In the genomic region with DNA sequence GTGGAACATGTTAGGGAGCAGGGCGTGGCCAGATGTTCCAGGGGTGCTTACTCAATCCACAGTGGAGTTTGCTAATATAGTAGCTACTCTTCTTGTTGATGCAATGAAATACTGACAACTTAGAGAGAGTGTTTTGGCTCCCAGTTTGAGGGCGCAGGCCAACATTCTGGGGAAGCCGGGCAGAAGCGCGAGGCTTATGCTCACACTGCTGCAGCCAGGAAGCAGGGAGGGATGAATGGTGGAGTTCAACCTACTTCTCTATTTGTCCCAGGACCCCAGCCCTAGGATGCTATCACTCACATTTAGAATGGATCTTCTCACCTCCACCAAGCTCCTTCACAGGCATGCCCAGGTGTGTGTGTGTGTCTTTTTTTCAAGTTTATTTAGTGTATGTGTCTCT, we compare ENCODE assay signal across 19 mouse cellular contexts. TPM values are rescaled to one million over a fixed set of nuclear protein-coding genes. Genes with fewer than 3 reads are reported as not detected.
DNase-seq lines count a peak whose midpoint lies in the region; ATAC-seq and TF ChIP-seq lines count a peak whose summit lies in the region.
"Had no signal": no experiment of that assay in that cellular context is flagged by ENCODE, and none has a peak within 500 bp of the region (broad histone marks: within the 10 kb centered on the region; RNA-seq: fewer than 3 reads in every experiment).

No protein-coding gene starts in this region.

- intact Hi-C loops in heart, postnatal 10 days (cut with DNase I): no loop called here
- intact Hi-C loops in left cerebral cortex, postnatal 14 days (cut with DNase I): no loop called here

- no peak overlapping the region for H3K27ac ChIP-seq in liver, embryonic 11.5 days (ENCODE audit: low read depth, low read length)
- H3K27ac ChIP-seq in liver, postnatal 0 days (ENCODE audit: low read depth): no peak overlapping the region
- no peak overlapping the region for H3K27ac ChIP-seq in limb, embryonic 11.5 days (replicated peaks; ENCODE audit: low read depth, low read length)
- H3K27ac ChIP-seq: embryonic facial prominence, embryonic 10.5 days; forebrain, embryonic 15.5 days; heart, embryonic 15.5 days; hindbrain, embryonic 15.5 days had no signal

- ATAC-seq in liver, embryonic 11.5 days (replicated peaks; ENCODE audit: low FRiP score): no peak
- ATAC-seq in liver, postnatal 0 days: no peak
- ATAC-seq in limb, embryonic 11.5 days (ENCODE audit: insufficient number of reproducible peaks, low FRiP score, low TSS enrichment, low read depth): no peak
- ATAC-seq: forebrain, embryonic 15.5 days had no signal

- WGBS in liver, embryonic 11.5 days: 92% methylated on average over 5 of the region's 5 CpGs
- WGBS in liver, postnatal 0 days (ENCODE audit: insufficient replicate concordance): 97% methylated on average over 5 of the region's 5 CpGs
- WGBS in limb, embryonic 11.5 days: 95% methylated on average over 5 of the region's 5 CpGs

- no peaks in the 10 kb centered on the region for H3K9me3 ChIP-seq in liver, embryonic 11.5 days (ENCODE audit: control insufficient read depth, low read length)
- H3K9me3 ChIP-seq in liver, postnatal 0 days (ENCODE audit: low read length): no peaks in the 10 kb centered on the region
- H3K9me3 ChIP-seq in limb, embryonic 11.5 days (ENCODE audit: control insufficient read depth, low read length): no peaks in the 10 kb centered on the region
- H3K9me3 ChIP-seq: embryonic facial prominence, embryonic 10.5 days; forebrain, embryonic 15.5 days; heart, embryonic 15.5 days; hindbrain, embryonic 15.5 days had no signal

- DNase-seq in heart, adult 11 months: peak; percentile 70
- no peak for DNase-seq in heart, postnatal 10 days
- DNase-seq in liver, embryonic 11.5 days (ENCODE audit: low spot score): peak; percentile 27
- DNase-seq in liver, postnatal 0 days: no peak
- DNase-seq in adipocyte (ENCODE audit: low spot score): peak; percentile 16
- peak; percentile 14 for DNase-seq in limb, embryonic 11.5 days (ENCODE audit: low spot score)
- no peak for DNase-seq in left cerebral cortex, postnatal 14 days (ENCODE audit: low spot score in 2 of 2)
- DNase-seq: adrenal gland, postnatal 25 days; cerebellum, adult 2 months; cerebellum, postnatal 10 days; gastrocnemius, postnatal 36 days; heart, adult 18-20 months; heart, postnatal 36 days had no signal

- no peak for TF ChIP-seq EP300 in liver, postnatal 0 days (IDR thresholded peaks at IDR 0.05; ENCODE audit: low read depth)

- H3K27me3 ChIP-seq in liver, embryonic 11.5 days (replicated peaks; ENCODE audit: control insufficient read depth, insufficient read depth, low read length): no peaks in the 10 kb centered on the region
- H3K27me3 ChIP-seq in liver, postnatal 0 days (ENCODE audit: insufficient read depth, low read length): no peaks in the 10 kb centered on the region
- no peaks in the 10 kb centered on the region for H3K27me3 ChIP-seq in limb, embryonic 11.5 days (ENCODE audit: control insufficient read depth, insufficient read depth, low read length)
- H3K27me3 ChIP-seq: CH12.LX; forebrain, embryonic 15.5 days; heart, embryonic 15.5 days; hindbrain, embryonic 15.5 days had no signal

- no peaks in the 10 kb centered on the region for H3K36me3 ChIP-seq in liver, embryonic 11.5 days (ENCODE audit: control insufficient read depth, insufficient read depth, low read length)
- H3K36me3 ChIP-seq in liver, postnatal 0 days (replicated peaks; ENCODE audit: insufficient read depth, low read length): no peaks in the 10 kb centered on the region
- H3K36me3 ChIP-seq in limb, embryonic 11.5 days (ENCODE audit: control insufficient read depth, insufficient read depth, low read length): no peaks in the 10 kb centered on the region
- H3K36me3 ChIP-seq: forebrain, embryonic 15.5 days; hindbrain, embryonic 15.5 days had no signal

- TF ChIP-seq CTCF in liver, postnatal 0 days (IDR thresholded peaks at IDR 0.05; ENCODE audit: low read depth): no peak

- H3K4me3 ChIP-seq in liver, embryonic 11.5 days (ENCODE audit: low read depth, low read length): no peak overlapping the region
- no peak overlapping the region for H3K4me3 ChIP-seq in liver, postnatal 0 days (ENCODE audit: low read depth, low read length)
- H3K4me3 ChIP-seq in limb, embryonic 11.5 days (ENCODE audit: low read depth, low read length): no peak overlapping the region
- H3K4me3 ChIP-seq: embryonic facial prominence, embryonic 10.5 days; forebrain, embryonic 15.5 days; heart, embryonic 15.5 days; hindbrain, embryonic 15.5 days had no signal

- H3K4me2 ChIP-seq in liver, embryonic 11.5 days: no peak overlapping the region
- H3K4me2 ChIP-seq in liver, postnatal 0 days (ENCODE audit: low read depth, low read length): no peak overlapping the region
- H3K4me2 ChIP-seq in limb, embryonic 11.5 days (ENCODE audit: low read depth, severe bottlenecking): no peak overlapping the region
- H3K4me2 ChIP-seq: forebrain, embryonic 15.5 days; heart, embryonic 11.5 days; heart, embryonic 15.5 days; hindbrain, embryonic 15.5 days had no signal

- H3K9ac ChIP-seq in liver, embryonic 11.5 days (ENCODE audit: low read depth, low read length): no peak overlapping the region
- no peak overlapping the region for H3K9ac ChIP-seq in liver, postnatal 0 days (replicated peaks)
- H3K9ac ChIP-seq in limb, embryonic 11.5 days (ENCODE audit: low read length): no peak overlapping the region
- H3K9ac ChIP-seq: forebrain, embryonic 15.5 days; heart, embryonic 15.5 days; hindbrain, embryonic 15.5 days had no signal

- H3K4me1 ChIP-seq in liver, embryonic 11.5 days (replicated peaks; ENCODE audit: control insufficient read depth, insufficient read depth, low read length): peaks cover 6% of the 10 kb centered on the region
- no peaks in the 10 kb centered on the region for H3K4me1 ChIP-seq in liver, postnatal 0 days (ENCODE audit: insufficient read depth)
- no peaks in the 10 kb centered on the region for H3K4me1 ChIP-seq in limb, embryonic 11.5 days (ENCODE audit: control insufficient read depth, insufficient read depth, low read length)
- H3K4me1 ChIP-seq: embryonic facial prominence, embryonic 10.5 days; forebrain, embryonic 15.5 days; hindbrain, embryonic 15.5 days had no signal

RNA-seq across cellular contexts. Expression of a gene that starts 11.0 kb away (rescaled TPM):
- total RNA-seq in heart, postnatal 10 days (2021): under 1 TPM; 0.62 to 0.74 TPM
- 0.05 and 0.12 TPM in 2 replicates for polyA plus RNA-seq in liver, embryonic 11.5 days (2014; fragmentation: Nextera tagmentation; extraction: Ambion mirVana)
- not detected in 2 replicates for polyA plus RNA-seq in liver, postnatal 0 days (2015; fragmentation: Nextera tagmentation; extraction: Ambion mirVana)
- polyA plus RNA-seq in limb, embryonic 11.5 days (2014; fragmentation: Nextera tagmentation; extraction: Ambion mirVana): 0.13 and 0.15 TPM in 2 replicates
- under 1 TPM; 0.38 to 0.44 TPM for total RNA-seq in left cerebral cortex, postnatal 14 days (2021)

RNA-seq across cellular contexts. Expression of a gene that starts 36.8 kb away (rescaled TPM):
- total RNA-seq in heart, postnatal 10 days (2021): 1 to 10 TPM; 2.8 to 3.3 TPM
- 0.29 and 0.43 TPM in 2 replicates for polyA plus RNA-seq in liver, embryonic 11.5 days (2014; fragmentation: Nextera tagmentation; extraction: Ambion mirVana)
- polyA plus RNA-seq in liver, postnatal 0 days (2015; fragmentation: Nextera tagmentation; extraction: Ambion mirVana): not detected in 2 replicates
- 1.0 and 1.8 TPM in 2 replicates for polyA plus RNA-seq in limb, embryonic 11.5 days (2014; fragmentation: Nextera tagmentation; extraction: Ambion mirVana)
- 100 to 1,000 TPM; 118 to 129 TPM for total RNA-seq in left cerebral cortex, postnatal 14 days (2021)

Comparison
In these comparisons a context has a peak if more than half of its experiments do, and no peak if none do; other contexts are left out.
1. DNase-seq: peak in heart, adult 11 months (single experiment), liver, embryonic 11.5 days (single experiment), adipocyte (single experiment) and limb, embryonic 11.5 days (single experiment); none in heart, postnatal 10 days (0 of 2), liver, postnatal 0 days (single experiment) and left cerebral cortex, postnatal 14 days (0 of 2).